Mouse (Mus musculus): ENCODE data around the gene Gse1. TPM values are rescaled to one million over a fixed set of nuclear protein-coding genes. Genes with fewer than 3 reads are reported as not detected.

Gse1 gene
- polyA plus RNA-seq, 1 experiment: 14.8 TPM

GRCm38 (mm10) chr8:120401216-120401615 lies 173.0 kb downstream of the Gse1 start:
- DNase-seq: no peak
- no peak overlapping the region for H3K27ac ChIP-seq (ENCODE audit: insufficient read depth, low read depth, low read length)
- H3K4me1 ChIP-seq (ENCODE audit: control insufficient read depth, insufficient read depth, low read length): no peaks in the 10 kb centered on the region
- 82% methylated on average over 2 of the region's 2 CpGs for WGBS
- no peak overlapping the region for H3K4me3 ChIP-seq (ENCODE audit: insufficient read depth, low read depth, low read length)
- no peaks in the 10 kb centered on the region for H3K27me3 ChIP-seq (replicated peaks; ENCODE audit: control insufficient read depth, insufficient read depth, low read length)
- H3K36me3 ChIP-seq (ENCODE audit: control insufficient read depth, insufficient read depth, low read length): no peaks in the 10 kb centered on the region
- TF ChIP-seq POLR2A (IDR thresholded peaks at IDR 0.05; ENCODE audit: low read depth, low read length): no peak

GRCm38 (mm10) chr8:120401712-120402111 lies 173.5 kb downstream of the Gse1 start:
- no peak for DNase-seq
- Histone ChIP-seq H3K36me3 (ENCODE audit: control insufficient read depth, insufficient read depth, low read length) (no peaks in the 10 kb centered on the region), H3K4me1 (ENCODE audit: control insufficient read depth, insufficient read depth, low read length) (no peaks in the 10 kb centered on the region), H3K4me3 (ENCODE audit: insufficient read depth, low read depth, low read length) (no peak overlapping the region), H3K27ac (ENCODE audit: insufficient read depth, low read depth, low read length) (no peak overlapping the region), H3K27me3 (replicated peaks; ENCODE audit: control insufficient read depth, insufficient read depth, low read length) (no peaks in the 10 kb centered on the region)
- no peak for TF ChIP-seq CTCF (conservative IDR thresholded peaks at IDR 0.05; ENCODE audit: insufficient read depth, insufficient read length, low read depth, low read length)
- no peak for TF ChIP-seq POLR2A (IDR thresholded peaks at IDR 0.05; ENCODE audit: low read depth, low read length)
- 96% methylated on average over 7 of the region's 7 CpGs for WGBS

GRCm38 (mm10) chr8:120403606-120404269 lies 175.5 kb downstream of the Gse1 start:
- H3K27me3 ChIP-seq (replicated peaks; ENCODE audit: control insufficient read depth, insufficient read depth, low read length): no peaks in the 10 kb centered on the region
- H3K36me3 ChIP-seq (ENCODE audit: control insufficient read depth, insufficient read depth, low read length): no peaks in the 10 kb centered on the region
- DNase-seq: no peak
- TF ChIP-seq POLR2A (IDR thresholded peaks at IDR 0.05; ENCODE audit: low read depth, low read length) (no peak), CTCF (conservative IDR thresholded peaks at IDR 0.05; ENCODE audit: insufficient read depth, insufficient read length, low read depth, low read length) (no peak)
- no peak overlapping the region for H3K4me3 ChIP-seq (ENCODE audit: insufficient read depth, low read depth, low read length)
- 89% methylated on average over 7 of the region's 7 CpGs for WGBS
- H3K4me1 ChIP-seq (ENCODE audit: control insufficient read depth, insufficient read depth, low read length): no peaks in the 10 kb centered on the region
- H3K27ac ChIP-seq (ENCODE audit: insufficient read depth, low read depth, low read length): no peak overlapping the region

GRCm38 (mm10) chr8:120404609-120405036 lies 176.4 kb downstream of the Gse1 start:
- WGBS: 62% methylated on average over 7 of the region's 7 CpGs
- Histone ChIP-seq H3K36me3 (ENCODE audit: control insufficient read depth, insufficient read depth, low read length) (no peaks in the 10 kb centered on the region), H3K4me3 (ENCODE audit: insufficient read depth, low read depth, low read length) (no peak overlapping the region), H3K4me1 (ENCODE audit: control insufficient read depth, insufficient read depth, low read length) (no peaks in the 10 kb centered on the region), H3K27me3 (replicated peaks; ENCODE audit: control insufficient read depth, insufficient read depth, low read length) (no peaks in the 10 kb centered on the region), H3K27ac (ENCODE audit: insufficient read depth, low read depth, low read length) (no peak overlapping the region)
- DNase-seq: peak; percentile 52
- no peak for TF ChIP-seq POLR2A (IDR thresholded peaks at IDR 0.05; ENCODE audit: low read depth, low read length)
- peak; percentile 69 for TF ChIP-seq CTCF (conservative IDR thresholded peaks at IDR 0.05; ENCODE audit: insufficient read depth, insufficient read length, low read depth, low read length)

GRCm38 (mm10) chr8:120406008-120406632 lies 177.9 kb downstream of the Gse1 start:
- H3K27ac ChIP-seq (ENCODE audit: insufficient read depth, low read depth, low read length): no peak overlapping the region
- 86% methylated on average over 12 of the region's 12 CpGs for WGBS

GRCm38 (mm10) chr8:120407701-120408240 lies 179.5 kb downstream of the Gse1 start:
- no peaks in the 10 kb centered on the region for H3K27me3 ChIP-seq (replicated peaks; ENCODE audit: control insufficient read depth, insufficient read depth, low read length)
- no peak overlapping the region for H3K27ac ChIP-seq (ENCODE audit: insufficient read depth, low read depth, low read length)
- H3K4me3 ChIP-seq (ENCODE audit: insufficient read depth, low read depth, low read length): no peak overlapping the region
- no peak for TF ChIP-seq POLR2A (IDR thresholded peaks at IDR 0.05; ENCODE audit: low read depth, low read length)
- peak; percentile 55 for TF ChIP-seq CTCF (conservative IDR thresholded peaks at IDR 0.05; ENCODE audit: insufficient read depth, insufficient read length, low read depth, low read length)
- 35% methylated on average over 9 of the region's 9 CpGs for WGBS
- no peaks in the 10 kb centered on the region for H3K36me3 ChIP-seq (ENCODE audit: control insufficient read depth, insufficient read depth, low read length)
- DNase-seq: peak; percentile 42
- no peaks in the 10 kb centered on the region for H3K4me1 ChIP-seq (ENCODE audit: control insufficient read depth, insufficient read depth, low read length)

More at GRCm38 (mm10) chr8:120406008-120406632, 177.9 kb downstream of the Gse1 start:
- H3K27me3 ChIP-seq (replicated peaks; ENCODE audit: control insufficient read depth, insufficient read depth, low read length): no peaks in the 10 kb centered on the region
- no peak for DNase-seq
- H3K4me3 ChIP-seq (ENCODE audit: insufficient read depth, low read depth, low read length): no peak overlapping the region
- TF ChIP-seq POLR2A (IDR thresholded peaks at IDR 0.05; ENCODE audit: low read depth, low read length) (no peak), CTCF (conservative IDR thresholded peaks at IDR 0.05; ENCODE audit: insufficient read depth, insufficient read length, low read depth, low read length) (no peak)
- no peaks in the 10 kb centered on the region for H3K4me1 ChIP-seq (ENCODE audit: control insufficient read depth, insufficient read depth, low read length)
- H3K36me3 ChIP-seq (ENCODE audit: control insufficient read depth, insufficient read depth, low read length): no peaks in the 10 kb centered on the region

All from kidney, adult 2 months (tissue).